Mouse (Mus musculus): ENCODE results near the gene Dag1.
"Not testable (repeated sequence)": the region's sequence is repeated elsewhere in the genome, so short reads cannot be mapped to it uniquely, and the experiment has no call there.

The Dag1 gene

DNA sequence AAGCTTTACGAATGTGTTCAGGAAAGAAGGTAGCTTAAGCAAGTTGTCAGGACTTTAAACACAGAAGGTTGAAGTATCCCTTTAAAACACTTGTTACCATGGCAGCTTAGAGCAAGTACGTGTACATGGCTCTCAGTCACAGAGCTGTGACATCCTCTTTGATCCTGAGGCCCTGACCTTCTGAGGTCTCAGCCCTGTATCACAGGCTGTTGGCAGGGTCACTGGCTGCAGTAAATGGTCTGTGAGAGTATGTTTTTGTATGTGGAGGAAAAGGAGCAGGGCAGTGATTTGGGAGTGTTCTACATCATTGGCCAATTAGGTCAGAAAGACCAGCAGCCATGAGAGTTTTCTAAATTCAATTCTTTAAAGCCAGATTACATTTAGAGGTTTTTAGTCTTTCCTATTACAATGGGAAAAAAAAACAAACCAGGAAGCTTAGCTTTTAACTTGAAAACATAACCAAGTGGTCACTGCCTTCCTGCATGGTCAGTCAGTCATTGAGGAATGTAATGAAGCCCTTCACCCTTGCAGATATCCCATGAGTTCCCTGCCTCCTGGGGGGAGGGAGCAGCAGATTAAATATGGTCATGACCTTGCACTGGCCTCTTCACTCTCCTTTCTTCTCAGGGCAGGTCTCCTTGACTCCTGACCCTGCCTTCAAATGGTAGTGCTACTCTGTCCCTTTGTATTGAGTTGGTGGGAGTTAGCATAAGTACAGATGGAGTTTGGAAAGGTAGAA, 35.7 kb downstream of the Dag1 start:
- DNase-seq (ENCODE audit: low spot score in 2 of 2) = no peak

- no peak for DNase-seq (ENCODE audit: low spot score in 2 of 2)
These were observed 38.6 kb downstream of the Dag1 start for GRCm38 (mm10) chr9:108225166-108225565.

DNA sequence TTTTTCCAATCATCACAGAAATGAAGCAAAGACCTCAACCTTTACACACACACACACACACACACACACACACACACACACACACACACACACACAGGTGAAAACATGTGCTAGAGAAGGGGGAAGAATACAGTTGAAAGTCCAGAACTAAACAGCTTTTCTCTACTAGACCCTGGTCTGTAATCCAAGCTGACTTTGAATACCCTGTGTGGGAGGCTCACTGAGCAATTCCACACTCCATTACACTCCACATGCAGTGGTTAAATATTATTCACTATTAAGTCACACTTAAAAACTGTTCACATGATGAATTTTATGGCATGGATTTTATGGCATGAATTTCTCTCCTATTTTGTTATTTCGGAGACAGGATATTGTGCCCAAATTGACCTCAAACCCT, 40.1 kb downstream of the Dag1 start:
- DNase-seq (ENCODE audit: low spot score in 2 of 2) = no peak

GRCm38 (mm10) chr9:108221566-108221965, 42.2 kb downstream of the Dag1 start:
- no peak for DNase-seq (ENCODE audit: low spot score in 2 of 2)

GRCm38 (mm10) chr9:108220380-108220774, 43.4 kb downstream of the Dag1 start:
- no peak for DNase-seq (ENCODE audit: low spot score in 2 of 2)

DNA sequence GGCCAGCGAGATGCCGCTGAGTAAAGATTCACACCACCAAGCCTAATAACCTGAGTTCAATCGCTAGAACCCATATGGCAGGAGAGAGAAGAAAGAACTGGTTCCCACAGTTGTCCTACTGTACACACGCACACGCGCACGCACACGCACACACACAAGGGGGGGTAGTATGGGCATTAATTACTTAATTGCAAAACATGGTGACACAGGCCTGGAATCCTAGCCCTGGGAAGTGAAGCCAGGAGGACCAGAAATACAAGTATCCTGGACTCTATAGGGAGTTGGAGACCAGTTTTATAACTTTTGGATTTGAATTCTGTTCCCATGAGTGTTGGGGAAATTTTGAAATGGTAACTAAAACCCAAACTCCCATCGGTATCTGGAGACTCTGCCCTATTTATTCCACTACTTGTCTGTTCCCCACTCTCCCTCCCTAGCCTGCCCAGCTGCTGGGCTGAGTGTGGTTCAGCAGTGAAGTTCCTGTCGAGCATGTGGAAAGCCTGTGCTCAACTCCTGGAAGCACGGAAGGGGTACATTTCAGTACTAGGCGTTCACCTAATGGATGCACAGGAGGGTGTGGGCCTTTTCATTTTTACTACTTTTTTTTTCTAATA, 43.9 kb downstream of the Dag1 start:
- DNase-seq (ENCODE audit: low spot score in 2 of 2) = no peak

- no peak for DNase-seq (ENCODE audit: low spot score in 2 of 2)
These were observed 45.7 kb downstream of the Dag1 start for GRCm38 (mm10) chr9:108217936-108218543.

- DNase-seq (ENCODE audit: low spot score in 2 of 2) = peak; percentile 22 to 27
These were observed 46.4 kb downstream of the Dag1 start for GRCm38 (mm10) chr9:108217406-108217805.

- no peak for DNase-seq (ENCODE audit: low spot score in 2 of 2)
These were observed 50.7 kb downstream of the Dag1 start for GRCm38 (mm10) chr9:108213105-108213504.

DNA sequence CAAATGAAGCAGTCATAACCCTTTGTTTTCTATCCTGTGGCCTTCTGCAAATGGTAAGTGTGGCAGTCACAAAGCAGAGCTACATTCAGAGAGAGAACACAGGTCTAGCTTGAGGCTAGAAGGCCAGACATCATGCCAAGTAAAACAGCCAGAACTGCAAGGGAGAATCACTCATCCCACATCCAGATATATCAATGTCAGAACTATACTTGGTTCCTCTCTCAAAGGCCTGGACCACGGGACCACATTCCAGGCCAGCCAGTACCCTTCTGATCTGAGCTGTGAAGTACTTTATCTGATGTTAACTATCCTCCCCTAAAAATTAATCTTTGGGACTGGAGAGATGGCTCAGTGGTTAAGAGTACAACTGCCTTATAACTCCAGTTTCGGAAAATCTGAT, 51.3 kb downstream of the Dag1 start:
- no peak for DNase-seq (ENCODE audit: low spot score in 2 of 2)

DNA sequence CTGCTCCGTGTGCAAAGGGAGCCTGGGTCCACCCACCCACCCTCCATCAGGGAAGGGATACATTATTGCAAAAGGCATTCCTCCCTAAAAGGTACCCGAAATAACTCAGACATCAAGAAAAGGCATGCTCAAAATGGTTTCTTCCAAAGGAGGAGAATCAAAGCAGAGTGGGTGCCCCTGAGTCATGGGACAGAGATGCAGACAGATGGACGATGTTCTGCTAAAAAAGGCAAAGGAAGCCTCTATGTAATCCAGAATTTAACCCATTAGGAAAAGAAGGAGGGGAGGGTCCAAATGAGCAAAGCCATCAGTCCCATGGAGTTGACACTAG, 58.2 kb downstream of the Dag1 start:
- no peak for DNase-seq (ENCODE audit: low spot score in 2 of 2)

GRCm38 (mm10) chr9:108204884-108205570, 58.7 kb downstream of the Dag1 start:
- DNase-seq (ENCODE audit: low spot score in 2 of 2) = no peak

GRCm38 (mm10) chr9:108203015-108203414, 60.7 kb downstream of the Dag1 start:
- peak; percentile 73 to 81 for DNase-seq (ENCODE audit: low spot score in 2 of 2)

- DNase-seq (ENCODE audit: low spot score in 2 of 2) = no peak
These were observed 61.6 kb downstream of the Dag1 start for GRCm38 (mm10) chr9:108202169-108202568.

DNA sequence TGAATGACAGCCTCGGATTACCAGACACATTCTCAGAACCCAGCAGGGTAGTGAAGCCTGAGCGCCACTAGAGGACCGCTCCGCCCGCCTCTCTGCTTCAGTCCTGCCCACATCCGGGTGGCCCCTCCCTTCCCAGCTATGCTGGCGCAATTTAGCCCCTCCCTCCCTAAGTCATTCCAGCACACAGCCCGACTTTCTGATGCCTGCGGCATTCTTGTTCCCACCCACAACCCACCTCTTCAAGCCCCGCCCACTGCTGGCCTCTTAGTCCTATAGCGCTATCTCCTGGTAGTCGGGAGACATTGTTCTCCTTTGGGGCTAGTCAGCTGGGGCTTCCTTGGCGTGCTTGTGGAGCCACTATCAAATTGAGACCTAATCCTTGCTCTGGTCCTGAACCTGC, 62.6 kb downstream of the Dag1 start:
- DNase-seq (ENCODE audit: low spot score in 2 of 2) = peak; percentile 92 to 93

- DNase-seq (ENCODE audit: low spot score in 2 of 2) = no peak
These were observed 65.1 kb downstream of the Dag1 start for GRCm38 (mm10) chr9:108198621-108199020.

- no peak for DNase-seq (ENCODE audit: low spot score in 2 of 2)
These were observed 66.7 kb downstream of the Dag1 start for GRCm38 (mm10) chr9:108196920-108197677.

DNA sequence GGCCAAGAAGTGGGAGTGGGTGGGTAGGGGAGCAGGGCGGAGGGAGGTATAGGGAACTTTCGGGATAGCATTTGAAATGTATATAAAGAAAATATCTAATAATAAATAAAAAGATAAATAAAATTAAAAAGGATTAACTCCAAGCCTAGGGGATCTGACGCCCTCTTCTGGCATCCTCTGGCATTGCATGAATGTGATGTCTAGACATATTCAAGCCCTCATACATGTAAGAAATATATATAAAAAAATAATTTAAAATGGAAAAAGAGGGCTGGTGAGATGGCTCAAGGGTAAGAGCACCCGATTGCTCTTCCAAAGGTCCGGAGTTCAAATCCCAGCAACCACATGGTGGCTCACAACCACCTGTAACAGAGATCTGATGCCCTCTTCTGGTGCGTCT, 67.5 kb downstream of the Dag1 start:
- not testable (repeated sequence) for DNase-seq (ENCODE audit: low spot score in 2 of 2)

- peak in 1 of 2 experiments; percentile 23 for DNase-seq (ENCODE audit: low spot score in 2 of 2)
These were observed 73.7 kb downstream of the Dag1 start, which contains the start of gene Bsn for GRCm38 (mm10) chr9:108189787-108190679. Gene Bsn, minus strand, starts transcription at chr9:108190384.

DNA sequence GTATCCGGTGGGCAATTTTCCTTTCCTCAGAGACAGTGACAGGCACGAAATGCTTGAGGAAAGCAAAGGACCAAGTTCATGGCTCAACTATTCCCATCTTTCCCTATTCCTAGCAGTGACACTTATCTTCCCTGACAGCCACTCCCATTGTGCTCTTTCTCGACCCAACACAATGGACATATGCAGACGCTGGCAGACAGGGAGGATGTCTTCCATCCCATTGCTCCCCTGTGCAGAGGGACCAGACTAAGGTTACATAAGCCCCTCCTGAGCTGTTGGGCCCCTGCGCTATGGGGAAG, 74.3 kb downstream of the Dag1 start:
- DNase-seq (ENCODE audit: low spot score in 2 of 2) = no peak

- DNase-seq (ENCODE audit: low spot score in 2 of 2) = no peak
These were observed 74.7 kb downstream of the Dag1 start for GRCm38 (mm10) chr9:108189023-108189422.

All from spleen, postnatal 36 days (tissue).